Mouse (Mus musculus) layer of hippocampus, adult 11-12 months (tissue): Measurements from ENCODE around the gene Zzz3.

Experiments used
- DNase-seq: peaks from one replicate; pipeline ENCODE4 v3.0.0; 2022; ENCODE audit warnings: low spot score

Gene Zzz3

GRCm38 (mm10) chr3:152395350-152396277 is at the start of gene Zzz3:
TSS of gene Zzz3 (plus strand) at chr3:152395473.
- peak; percentile 90 for DNase-seq

DNA sequence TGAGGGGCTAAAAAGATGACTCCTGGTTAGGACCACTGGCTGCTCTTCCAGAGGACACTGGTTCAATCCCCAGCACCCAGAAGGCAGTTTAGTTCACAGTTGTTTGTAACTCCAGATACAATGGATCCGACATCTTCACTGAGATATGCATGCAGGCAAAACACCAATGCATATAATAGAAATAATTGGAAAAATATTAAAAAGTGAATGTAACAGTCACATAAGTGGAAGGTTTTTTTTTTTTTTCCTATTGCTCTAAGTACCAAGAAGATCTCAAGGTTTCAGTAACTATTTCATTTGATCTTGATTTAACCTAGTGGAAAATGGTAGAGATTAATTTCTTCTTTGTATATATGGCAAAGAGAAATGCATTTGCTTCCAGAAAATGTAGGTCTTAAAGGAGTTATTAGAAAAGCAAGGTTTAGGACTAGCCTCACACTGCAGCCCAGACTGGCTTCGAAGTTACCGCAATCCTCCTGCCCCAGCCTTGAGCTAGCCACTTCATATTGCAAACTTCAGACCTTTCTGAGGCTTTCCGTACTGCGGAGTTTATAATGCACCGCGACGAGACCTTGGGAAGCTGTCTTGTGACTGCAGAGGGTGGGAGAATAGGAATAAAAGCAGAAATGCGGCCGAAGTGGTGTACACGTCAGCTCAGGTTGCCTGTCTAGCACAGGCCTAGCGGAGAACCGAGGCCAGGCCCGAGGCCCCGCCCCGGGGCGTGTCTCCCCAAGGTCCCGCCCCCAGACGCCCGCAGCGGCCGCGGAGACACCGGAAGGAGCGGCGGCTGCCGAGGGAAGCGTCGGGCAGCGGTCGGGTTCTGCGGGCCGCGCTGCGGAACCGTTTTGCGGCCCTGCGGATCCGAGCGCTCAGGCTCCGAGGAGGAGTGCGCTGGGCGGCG is 49.3 kb upstream of the Zzz3 start, which contains the start of gene Usp33:
Gene Usp33, plus strand, starts transcription at position 747 of the 901 bp plus-strand sequence.
- DNase-seq: peak; percentile 93

GRCm38 (mm10) chr3:152346633-152347141 is 48.6 kb upstream of the Zzz3 start:
- peak; percentile 30 for DNase-seq

DNA sequence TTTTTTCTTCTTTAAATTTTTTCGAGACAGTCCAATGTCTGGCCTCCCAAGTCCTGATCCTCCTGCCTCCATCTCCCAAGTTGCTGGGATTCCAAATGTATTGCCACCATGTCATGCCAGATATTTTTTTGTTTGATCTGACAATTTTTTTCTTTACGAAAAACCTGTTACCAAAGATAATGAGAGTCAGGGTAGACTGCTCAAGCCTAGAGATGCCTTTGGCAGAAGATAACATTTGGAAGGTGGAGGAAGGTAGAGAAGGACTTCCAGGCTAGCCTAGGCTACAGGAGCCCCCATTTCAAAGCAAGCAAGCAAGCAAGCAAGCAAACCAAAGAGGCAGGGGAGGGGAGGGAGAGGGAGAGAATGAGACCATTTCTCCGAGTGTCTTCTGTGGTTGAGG is 48.0 kb upstream of the Zzz3 start:
- DNase-seq: no peak

- no peak for DNase-seq
Observed at GRCm38 (mm10) chr3:152348011-152348830, 47.1 kb upstream of the Zzz3 start.

DNA sequence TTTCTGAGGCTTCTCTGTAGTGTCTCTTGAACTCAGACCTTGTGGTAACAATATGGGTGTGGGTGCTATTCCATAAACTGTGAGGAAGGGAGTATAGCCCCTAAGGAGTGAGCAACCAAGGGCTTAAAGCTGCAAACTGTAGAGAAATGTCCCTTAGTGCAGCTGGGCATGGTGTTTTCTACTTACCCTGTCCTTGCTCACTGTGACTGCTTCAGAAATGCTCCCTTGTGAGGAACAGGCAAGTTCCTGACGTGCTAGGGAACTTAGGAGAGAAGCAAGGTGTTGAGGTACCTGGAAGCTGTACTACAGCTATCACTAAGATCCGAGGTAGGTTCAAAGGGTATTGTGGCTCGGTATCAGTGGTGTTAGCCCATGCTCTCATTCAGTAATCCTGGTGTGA is 44.8 kb upstream of the Zzz3 start:
- DNase-seq: no peak

GRCm38 (mm10) chr3:152350966-152351365 is 44.3 kb upstream of the Zzz3 start:
- no peak for DNase-seq

DNA sequence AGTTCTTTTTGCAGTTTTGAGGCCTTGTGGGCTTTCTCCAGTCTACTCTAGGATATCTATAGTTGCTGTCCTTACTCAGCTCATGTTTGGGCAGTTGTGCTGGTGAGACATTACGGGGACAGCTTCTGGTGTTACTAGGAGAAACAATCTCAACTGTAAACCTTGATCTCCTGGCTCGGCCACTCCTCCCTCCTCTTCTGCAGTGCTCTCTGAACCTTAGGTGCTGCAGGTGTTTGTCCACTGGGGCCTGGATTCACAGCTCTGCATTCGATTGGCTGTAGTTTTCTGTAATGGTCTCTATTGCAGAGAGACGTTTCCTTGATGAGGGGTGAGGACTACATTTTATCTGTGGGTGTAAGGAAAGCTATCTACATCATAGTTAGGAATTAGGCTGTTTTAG is 43.0 kb upstream of the Zzz3 start:
- DNase-seq: no peak

DNA sequence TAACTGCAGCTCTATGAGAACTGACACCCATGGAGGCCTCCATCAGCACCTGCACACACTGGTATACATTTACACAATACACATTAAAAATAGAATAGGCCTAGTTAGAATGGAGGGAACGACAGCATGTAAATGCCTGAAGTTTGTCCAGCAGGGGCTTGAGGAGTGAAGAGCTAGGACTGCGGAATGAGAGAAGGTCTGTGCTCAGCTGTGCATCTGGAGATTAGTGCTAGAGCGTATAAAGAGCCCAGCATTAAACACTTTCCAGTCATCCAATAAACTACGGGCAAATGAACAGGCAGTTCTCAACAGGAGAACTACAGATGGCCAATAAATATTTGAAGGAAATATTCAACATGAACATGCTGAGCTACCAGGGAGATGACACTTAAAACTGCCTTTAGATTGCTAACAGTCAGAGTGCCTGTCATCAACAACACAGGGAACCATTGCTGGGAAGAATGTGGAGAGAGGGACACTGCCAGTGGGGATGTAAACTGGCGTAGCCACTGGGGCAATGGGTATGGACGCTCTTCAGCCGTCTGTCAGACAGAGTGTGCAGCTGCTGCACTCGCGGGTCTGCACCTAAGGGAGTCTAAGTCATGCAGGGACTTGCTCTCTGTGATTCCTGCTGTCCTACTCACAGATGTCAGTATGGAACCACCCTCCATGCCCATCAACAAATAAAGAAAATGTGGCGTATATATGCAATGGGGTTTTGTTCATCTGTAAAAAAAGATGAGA is 41.7 kb upstream of the Zzz3 start:
- DNase-seq: no peak

DNA sequence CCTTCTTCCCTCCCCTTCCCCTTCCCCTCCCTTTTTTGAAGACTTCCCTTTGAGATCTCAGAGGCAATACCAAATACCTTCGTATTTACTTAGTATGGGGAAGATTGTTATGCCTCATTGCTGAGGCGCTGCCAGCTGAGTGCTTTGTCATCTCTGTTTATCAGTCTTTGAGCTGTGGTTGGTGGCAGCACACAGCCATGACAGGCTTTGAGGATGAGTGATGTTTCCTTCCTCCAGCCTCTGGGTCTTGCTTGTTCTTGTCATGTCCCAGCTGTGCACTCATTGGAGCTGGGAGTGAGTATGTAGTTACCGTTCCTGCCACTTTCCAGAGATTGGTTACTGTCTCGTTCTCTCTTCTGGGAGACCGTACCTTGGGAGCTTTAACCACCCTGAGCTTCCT is 39.9 kb upstream of the Zzz3 start:
- no peak for DNase-seq

GRCm38 (mm10) chr3:152356751-152357150 is 38.5 kb upstream of the Zzz3 start:
- DNase-seq: no peak

DNA sequence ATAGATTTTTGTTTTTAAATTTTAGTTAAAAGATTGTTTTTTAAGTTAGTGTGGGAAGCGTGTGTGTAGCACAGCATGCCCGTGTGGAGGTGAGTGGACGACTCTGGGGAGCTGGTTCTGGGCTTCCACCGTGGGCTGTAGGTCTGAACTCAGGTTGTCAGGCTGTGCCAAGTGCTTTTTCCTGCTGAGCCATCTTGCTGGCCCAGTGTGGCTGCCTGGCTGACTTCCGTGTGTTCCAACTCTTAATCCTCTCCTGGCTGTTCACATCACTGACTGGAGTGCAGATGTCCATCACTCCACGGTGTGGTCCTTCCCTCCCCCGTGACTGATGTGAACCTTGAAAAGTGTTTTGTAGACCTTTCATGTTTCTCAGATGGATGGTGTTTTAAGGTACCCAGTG is 36.1 kb upstream of the Zzz3 start:
- DNase-seq: no peak

GRCm38 (mm10) chr3:152364181-152364580 is 31.1 kb upstream of the Zzz3 start:
- DNase-seq: no peak

DNA sequence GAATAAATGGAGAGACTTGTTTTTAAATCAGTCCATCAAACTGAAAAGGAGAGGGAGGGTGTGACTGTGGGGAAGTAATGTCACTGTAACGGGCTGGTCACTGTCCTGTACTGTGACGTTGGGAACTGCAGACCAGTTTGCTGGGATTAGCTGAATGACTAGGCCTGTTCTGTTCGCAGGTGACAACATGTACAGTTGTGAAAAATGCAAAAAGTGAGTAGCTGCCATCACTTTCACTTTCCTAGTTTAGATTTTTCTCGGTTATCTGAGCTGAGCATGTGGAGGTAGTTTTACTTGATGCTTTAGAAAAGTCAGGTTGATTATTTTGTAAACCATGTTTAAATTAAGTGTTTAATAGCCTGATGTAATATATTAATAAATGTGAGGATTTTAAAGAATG is 19.2 kb upstream of the Zzz3 start:
- no peak for DNase-seq

GRCm38 (mm10) chr3:152384106-152384505 is 11.2 kb upstream of the Zzz3 start:
- DNase-seq: no peak

GRCm38 (mm10) chr3:152396278-152396987 is 1.2 kb downstream of the Zzz3 start:
- DNase-seq: peak; percentile 97

GRCm38 (mm10) chr3:152396988-152397314 is 1.7 kb downstream of the Zzz3 start:
- DNase-seq: peak; percentile 36

GRCm38 (mm10) chr3:152397335-152397940 is 2.2 kb downstream of the Zzz3 start:
- no peak for DNase-seq

GRCm38 (mm10) chr3:152400441-152400840 is 5.2 kb downstream of the Zzz3 start:
- no peak for DNase-seq

- no peak for DNase-seq
Observed at GRCm38 (mm10) chr3:152400875-152401274, 5.6 kb downstream of the Zzz3 start.
